Mouse (Mus musculus): Measurements from ENCODE around the gene Pltp.

DNA sequence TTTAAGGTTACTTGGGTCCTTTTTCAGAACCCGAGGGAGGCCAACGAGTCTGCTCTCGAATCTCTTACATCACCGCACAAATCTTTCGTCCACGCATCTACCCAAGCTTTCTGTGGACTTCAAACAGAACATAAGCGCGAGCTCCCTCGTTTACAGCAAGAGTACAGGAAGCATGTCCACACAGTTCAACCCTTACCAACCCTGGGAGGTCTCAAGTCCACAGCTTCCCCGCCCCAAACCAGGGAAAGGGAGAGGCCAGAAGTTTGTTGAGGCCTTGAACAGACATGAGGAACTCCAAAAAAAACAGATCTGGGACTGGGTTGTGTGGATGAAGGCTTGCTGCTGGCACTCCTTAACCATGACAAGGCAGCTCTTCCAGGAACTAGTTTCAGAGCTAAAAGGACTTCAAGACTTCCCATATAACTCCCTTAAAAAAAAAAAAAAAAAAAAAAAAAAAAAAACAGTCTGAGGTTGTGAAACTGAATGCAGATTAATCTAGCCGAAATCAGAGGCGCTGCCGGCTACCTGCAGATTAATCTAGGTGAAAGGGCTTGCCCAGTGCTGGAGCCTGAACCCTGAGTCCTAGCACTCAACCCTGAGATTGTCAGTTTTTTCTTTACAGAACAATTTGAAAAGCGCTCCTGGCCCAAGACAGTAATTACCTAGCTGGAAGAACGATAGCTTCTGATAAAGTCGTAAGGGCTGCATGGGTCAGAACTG, 54.1 kb downstream of the Pltp start:
- TF ChIP-seq CTCF (IDR thresholded peaks at IDR 0.05; ENCODE audit: extremely low read depth, insufficient read depth, insufficient read length, insufficient replicate concordance), result no peak
- no peak for TF ChIP-seq POLR2A (IDR thresholded peaks at IDR 0.05; ENCODE audit: low read depth, low read length)

All from spleen, adult 2 months (tissue).